Mouse (Mus musculus) myocyte (in vitro differentiated cells): ENCODE measurements around the gene Cog1. TPM values are rescaled to one million over a fixed set of nuclear protein-coding genes. Genes with fewer than 3 reads are reported as not detected.

ENCODE experiments used
- H3K27me3 ChIP-seq: one replicate; pipeline ENCODE4 v1.6.1; 2011; ENCODE audit not compliant: control insufficient read depth, insufficient read depth, insufficient read length
- H3K36me3 ChIP-seq: one replicate; pipeline ENCODE4 v1.6.1; 2011; ENCODE audit not compliant: control insufficient read depth, insufficient read depth
- H3K4me2 ChIP-seq: one replicate; pipeline ENCODE4 v1.6.1; 2011; ENCODE audit warnings: low read depth, control low read depth
- H3K4me3 ChIP-seq: one replicate; pipeline ENCODE4 v1.5.1; 2011; ENCODE audit warnings: mild to moderate bottlenecking, control low read depth, moderate library complexity
- H3K79me2 ChIP-seq: one replicate; pipeline ENCODE4 v1.6.1; 2011; ENCODE audit not compliant: control insufficient read depth, insufficient read depth
- H3ac ChIP-seq: one replicate; pipeline ENCODE4 v1.6.1; 2011; ENCODE audit not compliant: control insufficient read depth, insufficient read length
- CEBPB ChIP-seq: IDR thresholded peaks from 2 replicates; pipeline ENCODE4 v1.6.1; 2011; ENCODE audit warnings: mild to moderate bottlenecking, moderate library complexity; ENCODE audit not compliant: poor library complexity, insufficient read depth, severe bottlenecking
- E2F4 ChIP-seq: IDR thresholded peaks from one replicate; pipeline ENCODE4 v1.6.1; 2011; ENCODE audit warnings: mild to moderate bottlenecking, control low read depth, moderate library complexity; ENCODE audit not compliant: insufficient read depth
- MAX ChIP-seq: IDR thresholded peaks from one replicate; pipeline ENCODE4 v1.6.1; 2011; ENCODE audit warnings: low read depth, mild to moderate bottlenecking, control low read depth
- MYOD1 ChIP-seq, 3 experiments: IDR thresholded peaks; one replicate each; pipeline ENCODE4 v1.6.1; 2011; ENCODE audit warnings: control low read depth in 2 of 3, low read depth in 2 of 3, mild to moderate bottlenecking in 2 of 3, moderate library complexity in 1 of 3; ENCODE audit not compliant: insufficient read length in 2 of 3, control insufficient read depth in 1 of 3
- MYOG ChIP-seq, 3 experiments: IDR thresholded peaks; one replicate each; pipeline ENCODE4 v1.6.1; 2011; ENCODE audit warnings: control low read depth in 2 of 3, low read depth in 2 of 3, mild to moderate bottlenecking in 2 of 3; ENCODE audit not compliant: insufficient read length in 2 of 3, control insufficient read depth in 1 of 3, insufficient read depth in 1 of 3
- POLR2A ChIP-seq: IDR thresholded peaks from one replicate; pipeline ENCODE4 v1.6.1; 2011; ENCODE audit warnings: low read depth, mild to moderate bottlenecking, control low read depth, moderate library complexity; ENCODE audit not compliant: insufficient read length
- POLR2AphosphoS2 ChIP-seq: IDR thresholded peaks from one replicate; pipeline ENCODE4 v1.6.1; 2011; ENCODE audit warnings: low read depth, control low read depth; ENCODE audit not compliant: insufficient read length
- REST ChIP-seq: IDR thresholded peaks from one replicate; pipeline ENCODE4 v1.6.1; 2011; ENCODE audit warnings: mild to moderate bottlenecking, control low read depth, moderate library complexity; ENCODE audit not compliant: insufficient read depth, insufficient read length
- SRF ChIP-seq: IDR thresholded peaks from one replicate; pipeline ENCODE4 v1.6.1; 2011; ENCODE audit warnings: low read depth; ENCODE audit not compliant: control insufficient read depth, insufficient read length
- TCF12 ChIP-seq: IDR thresholded peaks from one replicate; pipeline ENCODE4 v1.6.1; 2011; ENCODE audit warnings: mild to moderate bottlenecking, control low read depth; ENCODE audit not compliant: poor library complexity, insufficient read depth, severe bottlenecking
- TCF3 ChIP-seq: IDR thresholded peaks from one replicate; pipeline ENCODE4 v1.6.1; 2011; ENCODE audit warnings: low read depth, control low read depth; ENCODE audit not compliant: insufficient read length
- USF1 ChIP-seq: IDR thresholded peaks from one replicate; pipeline ENCODE4 v1.6.1; 2011; ENCODE audit warnings: low read depth, mild to moderate bottlenecking, control low read depth, moderate library complexity
- polyA plus RNA-seq: library from polyadenylated mRNA; unstranded; fragments of >200 nt; fragmentation: generic; extraction: Trizol; gene quantifications from one replicate; pipeline ENCODE4 v1.2.1, GENCODE M21; 2012; ENCODE audit warnings: missing spikeins

Gene Cog1
- polyA plus RNA-seq, 1 experiment, result 25.6 TPM

DNA sequence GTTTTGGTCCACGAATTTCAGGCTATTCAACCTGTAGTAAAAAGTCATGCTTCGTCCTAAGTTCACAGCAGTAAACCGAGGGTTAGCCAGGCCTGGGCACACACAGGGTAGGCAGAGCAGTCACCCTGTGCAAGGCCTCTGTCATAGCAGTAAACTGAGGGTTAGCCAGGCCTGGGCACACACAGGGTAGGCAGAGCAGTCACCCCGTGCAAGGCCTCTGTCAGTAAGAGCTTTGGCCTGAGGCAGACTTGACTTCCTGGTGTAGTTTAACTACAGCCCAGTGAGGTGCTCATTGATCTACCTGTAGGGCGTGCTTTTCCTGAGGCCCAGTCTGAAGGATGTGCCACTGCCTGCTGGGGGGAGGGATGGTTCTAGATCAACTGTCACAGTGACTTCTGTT lies 42.3 kb downstream of the Cog1 start:
- H3ac ChIP-seq, result no peak overlapping the region
- H3K79me2 ChIP-seq, result peaks cover 3% of the 10 kb centered on the region
- H3K4me3 ChIP-seq, result no peak overlapping the region
- no peak overlapping the region for H3K4me2 ChIP-seq
- TF ChIP-seq TCF3, result no peak
- no peak for TF ChIP-seq SRF
- TF ChIP-seq CEBPB, result no peak
- TF ChIP-seq TCF12, result no peak
- TF ChIP-seq E2F4, result no peak
- TF ChIP-seq POLR2A, result no peak
- TF ChIP-seq POLR2AphosphoS2, result no peak
- no peak for TF ChIP-seq MYOD1 (IDR thresholded peaks at IDR 0.05; ENCODE audit: control insufficient read depth in 1 of 3, insufficient read length in 2 of 3, low read depth in 2 of 3)
- TF ChIP-seq MAX, result no peak
- no peak for TF ChIP-seq REST
- no peak for TF ChIP-seq MYOG (IDR thresholded peaks at IDR 0.05; ENCODE audit: control insufficient read depth in 1 of 3, insufficient read depth in 1 of 3, insufficient read length in 2 of 3, low read depth in 2 of 3)
- no peak for TF ChIP-seq USF1
- H3K36me3 ChIP-seq, result peaks cover 9% of the 10 kb centered on the region
- H3K27me3 ChIP-seq, result no peaks in the 10 kb centered on the region

DNA sequence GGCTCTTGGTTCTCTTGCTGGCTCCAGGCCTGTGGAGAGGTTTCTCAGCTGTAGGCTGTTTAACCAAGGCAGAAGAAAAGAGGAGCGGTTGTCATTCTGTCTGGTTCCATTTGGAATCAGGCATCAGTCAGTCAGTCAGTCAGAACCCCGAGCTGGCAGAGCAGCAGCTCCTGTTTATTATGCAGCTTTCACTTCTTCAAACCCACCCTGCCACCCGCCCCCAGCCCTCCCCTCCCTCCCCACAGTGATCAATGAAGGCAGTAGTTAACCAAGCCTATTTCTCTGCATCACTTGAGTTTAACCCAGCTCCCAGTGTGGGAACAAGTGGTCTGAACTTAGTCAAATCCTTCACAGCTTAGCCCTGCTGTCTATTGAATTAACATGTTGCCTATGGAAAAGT lies 42.9 kb downstream of the Cog1 start:
- H3K27me3 ChIP-seq, result no peaks in the 10 kb centered on the region
- TF ChIP-seq CEBPB (no peak), USF1 (no peak), MAX (no peak), TCF3 (no peak), POLR2AphosphoS2 (no peak), REST (no peak), SRF (no peak), TCF12 (no peak), MYOD1 (IDR thresholded peaks at IDR 0.05; ENCODE audit: control insufficient read depth in 1 of 3, insufficient read length in 2 of 3, low read depth in 2 of 3) (no peak), E2F4 (no peak), MYOG (IDR thresholded peaks at IDR 0.05; ENCODE audit: control insufficient read depth in 1 of 3, insufficient read depth in 1 of 3, insufficient read length in 2 of 3, low read depth in 2 of 3) (no peak), POLR2A (no peak)
- peaks cover 9% of the 10 kb centered on the region for H3K36me3 ChIP-seq
- no peaks in the 10 kb centered on the region for H3K79me2 ChIP-seq
- no peak overlapping the region for H3ac ChIP-seq
- no peak overlapping the region for H3K4me3 ChIP-seq
- no peak overlapping the region for H3K4me2 ChIP-seq

DNA sequence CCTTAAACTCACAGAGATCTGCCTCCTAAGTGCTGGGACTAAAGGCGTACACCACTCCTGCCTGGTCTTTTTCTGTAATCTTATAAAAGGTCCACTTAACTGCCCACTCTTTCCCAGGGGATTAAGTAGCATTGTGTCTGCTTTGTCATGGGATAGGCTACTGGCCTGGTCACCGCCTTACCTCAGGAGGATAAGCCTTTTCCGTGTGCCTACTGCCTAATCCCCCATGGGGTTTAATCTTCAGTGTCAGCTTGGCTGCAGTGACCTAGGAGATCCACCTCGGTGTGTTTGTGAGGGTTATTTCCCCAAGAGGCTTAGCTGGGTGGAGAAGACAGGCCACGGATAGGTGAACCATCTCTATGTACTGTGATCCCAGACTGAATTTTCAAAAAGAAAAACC lies 48.6 kb downstream of the Cog1 start:
- Histone ChIP-seq H3K4me3 (no peak overlapping the region), H3K4me2 (no peak overlapping the region), H3K79me2 (no peaks in the 10 kb centered on the region), H3K27me3 (peaks cover 4% of the 10 kb centered on the region), H3ac (no peak overlapping the region), H3K36me3 (no peaks in the 10 kb centered on the region)
- TF ChIP-seq SRF (no peak), POLR2A (no peak), TCF12 (no peak), POLR2AphosphoS2 (no peak), MAX (no peak), REST (no peak), MYOG (IDR thresholded peaks at IDR 0.05; ENCODE audit: control insufficient read depth in 1 of 3, insufficient read depth in 1 of 3, insufficient read length in 2 of 3, low read depth in 2 of 3) (no peak)

DNA sequence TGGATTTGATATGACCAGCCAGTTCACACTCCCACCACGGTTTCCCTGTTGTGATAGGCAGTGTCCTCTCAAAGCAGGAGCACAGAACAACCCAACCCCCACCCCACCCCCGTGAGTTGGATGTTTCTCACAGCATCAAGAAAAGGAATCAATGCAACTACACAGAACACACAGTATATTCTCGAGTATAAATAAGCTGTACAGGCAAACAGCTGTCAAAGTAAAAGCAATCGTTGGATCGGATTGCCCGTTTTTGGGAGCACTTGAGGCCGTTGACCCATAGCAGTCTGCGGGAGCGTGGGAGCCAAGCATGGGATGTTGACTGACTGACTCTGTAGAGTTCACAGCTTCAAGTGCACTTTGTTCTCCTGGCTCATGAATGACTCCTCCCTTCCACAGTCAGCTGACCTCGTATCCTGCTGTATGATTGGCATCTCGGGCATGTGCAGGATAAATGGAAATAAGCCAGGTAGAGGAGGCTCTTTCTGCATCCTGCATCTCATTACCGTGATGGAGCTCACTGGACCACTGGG lies 49.1 kb downstream of the Cog1 start:
- no peak overlapping the region for H3K4me3 ChIP-seq
- H3K79me2 ChIP-seq, result no peaks in the 10 kb centered on the region
- H3K27me3 ChIP-seq, result peaks cover 4% of the 10 kb centered on the region
- no peaks in the 10 kb centered on the region for H3K36me3 ChIP-seq
- H3ac ChIP-seq, result no peak overlapping the region
- no peak overlapping the region for H3K4me2 ChIP-seq
- TF ChIP-seq CEBPB (no peak), MAX (no peak), E2F4 (no peak), POLR2AphosphoS2 (no peak), USF1 (no peak), POLR2A (no peak), SRF (no peak)

DNA sequence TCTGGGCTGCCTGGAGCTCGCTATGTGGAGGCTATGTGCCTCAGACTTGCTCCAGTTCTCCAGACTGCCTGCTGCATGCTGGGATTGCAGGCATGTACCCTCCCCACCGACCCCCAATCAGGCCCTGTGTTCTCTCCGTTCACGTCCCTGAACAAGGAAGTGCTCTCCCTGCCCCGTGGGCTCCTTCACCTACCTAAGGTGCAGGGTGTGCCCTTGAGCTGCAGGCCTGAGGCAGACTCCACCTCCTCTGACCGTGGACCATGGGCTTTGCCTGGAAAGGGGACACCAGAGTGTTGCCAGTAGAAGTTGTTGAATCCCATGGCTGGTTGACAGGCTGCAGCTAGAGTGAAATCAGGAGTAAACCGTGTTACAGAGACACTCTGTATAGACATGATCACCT lies 50.7 kb downstream of the Cog1 start:
- TF ChIP-seq E2F4 (no peak), TCF12 (no peak), SRF (no peak), MYOG (IDR thresholded peaks at IDR 0.05; ENCODE audit: control insufficient read depth in 1 of 3, insufficient read depth in 1 of 3, insufficient read length in 2 of 3, low read depth in 2 of 3) (no peak), USF1 (no peak), TCF3 (no peak), MAX (no peak), CEBPB (no peak), POLR2AphosphoS2 (no peak), POLR2A (no peak), REST (no peak), MYOD1 (IDR thresholded peaks at IDR 0.05; ENCODE audit: control insufficient read depth in 1 of 3, insufficient read length in 2 of 3, low read depth in 2 of 3) (no peak)
- peaks cover 4% of the 10 kb centered on the region for H3K27me3 ChIP-seq
- no peak overlapping the region for H3ac ChIP-seq
- H3K4me2 ChIP-seq, result no peak overlapping the region
- H3K36me3 ChIP-seq, result no peaks in the 10 kb centered on the region
- H3K4me3 ChIP-seq, result no peak overlapping the region
- H3K79me2 ChIP-seq, result no peaks in the 10 kb centered on the region
